Mouse (Mus musculus) forebrain, embryonic 16.5 days (tissue): Measurements from ENCODE around the gene Serac1. TPM values are rescaled to one million over a fixed set of nuclear protein-coding genes. Genes with fewer than 3 reads are reported as not detected.

Experiments used
- ATAC-seq: fragments of 200-750 bp; cut with Nextera tagmentation; 2 replicates; pipeline ENCODE4 v1.8.0; 2017; ENCODE audit warnings: mild to moderate bottlenecking, moderate library complexity
- H3K27ac ChIP-seq: fragments of 300-500 bp; sonication (generic); 2 replicates; pipeline ENCODE4 v1.5.1; 2014; ENCODE audit warnings: low read length, control low read depth
- H3K27me3 ChIP-seq: fragments of 300-500 bp; sonication (generic); replicated peaks from 2 replicates; pipeline ENCODE4 v1.6.1; 2014; ENCODE audit warnings: low read length; ENCODE audit not compliant: control insufficient read depth, insufficient read depth
- H3K36me3 ChIP-seq: fragments of 300-500 bp; sonication (generic); 2 replicates; pipeline ENCODE4 v1.6.1; 2014; ENCODE audit not compliant: control insufficient read depth, insufficient read depth
- H3K4me1 ChIP-seq: fragments of 300-500 bp; sonication (generic); replicated peaks from 2 replicates; pipeline ENCODE4 v1.6.1; 2014; ENCODE audit warnings: low read length; ENCODE audit not compliant: control insufficient read depth, insufficient read depth
- H3K4me2 ChIP-seq: fragments of 300-500 bp; sonication (generic); 2 replicates; pipeline ENCODE4 v1.6.1; 2014; ENCODE audit warnings: mild to moderate bottlenecking, low read length, control low read depth
- H3K4me3 ChIP-seq: fragments of 300-500 bp; sonication (generic); replicated peaks from 2 replicates; pipeline ENCODE4 v1.5.1; 2014; ENCODE audit warnings: mild to moderate bottlenecking, low read length, control low read depth
- H3K9ac ChIP-seq: fragments of 300-500 bp; sonication (generic); replicated peaks from 2 replicates; pipeline ENCODE4 v1.6.1; 2014; ENCODE audit warnings: low read depth, low read length, control low read depth
- H3K9me3 ChIP-seq: fragments of 300-500 bp; sonication (generic); 2 replicates; pipeline ENCODE4 v1.6.1; 2016; ENCODE audit warnings: low read length; ENCODE audit not compliant: control insufficient read depth
- WGBS: fragments of 180-500 bp; shearing (Covaris S2); extraction: QIAGEN DNeasy Blood & Tissue Kit; methylation state at CpG from one replicate; pipeline ENCODE4 v1.1.7; 2014; 5-methylcytosine and 5-hydroxymethylcytosine counted together
- polyA plus RNA-seq: library from polyadenylated mRNA; unstranded; fragments of >200 nt; fragmentation: Nextera tagmentation; extraction: Ambion mirVana; gene quantifications from 2 replicates; pipeline ENCODE4 v1.2.1, GENCODE M21; 2015

Serac1 gene
- polyA plus RNA-seq: 12.6 and 15.8 TPM in 2 replicates

DNA sequence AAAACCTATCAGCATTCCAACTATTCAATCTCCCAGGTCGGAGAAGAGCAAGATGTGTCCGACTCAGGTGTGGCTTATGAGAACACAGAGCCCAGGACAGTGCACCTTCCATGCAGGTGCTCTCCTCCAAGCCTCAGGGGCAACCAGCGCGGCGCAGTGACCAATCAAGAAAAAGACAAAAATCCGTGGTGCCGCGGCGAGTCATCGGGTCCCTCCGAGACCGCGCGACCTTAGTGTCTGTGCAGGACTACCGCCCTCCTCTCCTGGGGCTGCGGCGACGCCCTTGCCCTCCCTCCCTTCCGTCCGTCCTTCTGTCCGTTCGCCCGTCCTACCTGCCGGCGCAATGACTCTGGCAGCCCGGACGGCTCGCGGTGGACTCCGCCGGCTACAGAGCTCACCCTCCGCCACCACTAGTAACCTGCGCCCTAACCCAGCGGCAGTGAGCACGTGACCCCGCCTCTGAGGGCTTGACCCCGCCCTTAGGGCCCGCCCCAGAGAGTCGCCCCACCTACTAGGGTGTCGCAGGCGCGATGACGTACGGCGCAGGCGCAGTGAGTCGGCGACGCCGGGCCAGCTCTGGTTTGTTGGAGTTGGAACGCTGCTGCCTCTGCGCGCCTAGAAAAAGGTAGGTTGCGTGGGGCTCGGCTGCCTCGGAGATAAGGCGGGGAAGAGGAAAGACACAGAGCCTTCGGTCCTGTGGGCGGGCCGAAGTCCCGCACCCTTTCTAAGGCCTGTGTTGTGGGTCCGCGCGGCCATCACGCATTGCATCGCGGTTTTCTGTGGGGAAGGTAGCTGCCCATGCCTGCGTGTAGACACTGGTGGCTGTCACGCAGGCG is at the start of gene Serac1, which contains the start of gene Gtf2h5:
Gene Serac1 (minus strand): TSS at position 455 of the 836 bp plus-strand sequence.
Gene Gtf2h5 (plus strand): TSS at position 500 of the 836 bp plus-strand sequence.
- peak within 1 kb of the TSS; percentile 91 for H3K27ac ChIP-seq
- under 1% methylated on average over 70 of the region's 70 CpGs for WGBS
- peak within 1 kb of the TSS; percentile 83 for H3K4me2 ChIP-seq
- peaks cover 23% of the 10 kb centered on the region for H3K4me1 ChIP-seq
- no peaks in the 10 kb centered on the region for H3K36me3 ChIP-seq
- no peaks in the 10 kb centered on the region for H3K27me3 ChIP-seq
- ATAC-seq: peak; percentile 96
- peak within 1 kb of the TSS; percentile 75 for H3K9ac ChIP-seq
- peak within 1 kb of the TSS; percentile 72 for H3K4me3 ChIP-seq
- H3K9me3 ChIP-seq: no peaks in the 10 kb centered on the region

- Histone ChIP-seq H3K27ac (no peak overlapping the region), H3K4me1 (no peaks in the 10 kb centered on the region), H3K27me3 (no peaks in the 10 kb centered on the region), H3K4me3 (no peak overlapping the region), H3K9me3 (no peaks in the 10 kb centered on the region), H3K4me2 (no peak overlapping the region), H3K9ac (no peak overlapping the region), H3K36me3 (peaks cover 2% of the 10 kb centered on the region; the same call in 1 of the 2 replicates)
- WGBS: 70% methylated on average over 3 of the region's 3 CpGs
- no peak for ATAC-seq
Observed at GRCm38 (mm10) chr17:6128039-6128438, 48.5 kb upstream of the Serac1 start.

GRCm38 (mm10) chr17:6125441-6125840 is 45.9 kb upstream of the Serac1 start:
- Histone ChIP-seq H3K27me3 (no peaks in the 10 kb centered on the region), H3K9ac (no peak overlapping the region), H3K36me3 (peaks cover 13% of the 10 kb centered on the region), H3K4me1 (no peaks in the 10 kb centered on the region), H3K9me3 (no peaks in the 10 kb centered on the region), H3K4me3 (no peak overlapping the region), H3K27ac (no peak overlapping the region), H3K4me2 (no peak overlapping the region)
- WGBS: 88% methylated on average over 3 of the region's 3 CpGs
- ATAC-seq: no peak

DNA sequence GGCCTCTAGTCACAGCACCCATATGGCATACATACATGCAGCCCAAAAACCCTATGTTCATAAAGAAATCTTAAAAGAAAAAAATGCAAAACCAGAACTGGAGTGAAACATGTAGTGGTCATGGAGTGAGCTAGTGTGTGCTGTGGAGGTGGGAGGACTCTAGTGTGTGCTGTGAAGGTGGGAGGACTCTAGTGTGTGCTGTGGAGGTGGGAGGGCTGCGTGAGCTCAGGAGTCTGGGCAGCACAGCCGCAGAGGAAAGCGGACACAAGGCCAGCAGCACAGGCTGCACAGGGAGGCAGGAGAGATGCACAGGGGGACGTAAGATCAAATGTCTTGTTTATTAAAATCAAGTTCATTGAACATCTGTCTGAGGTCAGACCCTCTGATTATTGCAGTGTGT is 44.2 kb upstream of the Serac1 start:
- H3K9me3 ChIP-seq: no peaks in the 10 kb centered on the region
- H3K36me3 ChIP-seq: peaks cover 13% of the 10 kb centered on the region
- no peak overlapping the region for H3K9ac ChIP-seq
- H3K27ac ChIP-seq: no peak overlapping the region
- WGBS: 95% methylated on average over 4 of the region's 4 CpGs
- no peak overlapping the region for H3K4me2 ChIP-seq
- peaks cover 5% of the 10 kb centered on the region for H3K4me1 ChIP-seq
- ATAC-seq: no peak
- H3K4me3 ChIP-seq: no peak overlapping the region
- no peaks in the 10 kb centered on the region for H3K27me3 ChIP-seq

GRCm38 (mm10) chr17:6118861-6119260 is 39.3 kb upstream of the Serac1 start:
- no peak overlapping the region for H3K4me3 ChIP-seq
- no peak overlapping the region for H3K27ac ChIP-seq
- WGBS: 88% methylated on average over 4 of the region's 4 CpGs
- peaks cover 10% of the 10 kb centered on the region for H3K4me1 ChIP-seq
- H3K4me2 ChIP-seq: no peak overlapping the region
- no peak overlapping the region for H3K9ac ChIP-seq
- ATAC-seq: no peak
- H3K27me3 ChIP-seq: no peaks in the 10 kb centered on the region
- peaks cover 13% of the 10 kb centered on the region for H3K36me3 ChIP-seq
- no peaks in the 10 kb centered on the region for H3K9me3 ChIP-seq

- Histone ChIP-seq H3K36me3 (peaks cover 10% of the 10 kb centered on the region), H3K27ac (no peak overlapping the region), H3K4me3 (no peak overlapping the region), H3K9ac (no peak overlapping the region), H3K4me2 (no peak overlapping the region), H3K4me1 (peaks cover 10% of the 10 kb centered on the region), H3K9me3 (no peaks in the 10 kb centered on the region), H3K27me3 (no peaks in the 10 kb centered on the region)
- 81% methylated on average over 3 of the region's 3 CpGs for WGBS
- no peak for ATAC-seq
Observed at GRCm38 (mm10) chr17:6117917-6118316, 38.4 kb upstream of the Serac1 start.

DNA sequence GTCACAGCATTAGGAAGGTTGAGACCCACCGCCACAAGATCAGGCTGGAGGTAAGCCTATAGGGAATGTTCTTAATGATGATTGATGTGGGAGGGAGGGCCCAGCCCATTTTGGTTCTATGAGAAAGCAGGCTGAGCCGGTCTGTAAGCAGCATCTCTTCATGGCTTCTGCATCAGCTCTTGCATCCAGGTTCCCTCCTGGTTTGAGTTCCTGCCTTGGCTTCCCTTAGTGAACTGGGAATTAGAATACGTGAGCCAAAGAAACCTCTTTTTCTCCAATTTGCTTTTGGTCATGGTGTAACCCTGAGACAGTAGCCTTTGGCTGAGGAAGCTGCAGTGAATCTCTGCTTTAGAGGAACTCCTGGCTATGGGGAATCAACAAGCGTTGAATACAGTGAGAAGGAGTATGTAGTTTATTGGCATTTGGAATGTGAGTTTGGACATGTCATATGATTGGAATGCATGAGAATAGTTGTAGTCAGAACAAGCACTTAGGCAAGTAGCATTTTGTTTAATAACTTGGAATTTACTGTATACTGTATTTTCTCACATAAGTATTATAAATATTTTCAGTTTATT is 37.7 kb upstream of the Serac1 start:
- Histone ChIP-seq H3K9me3 (no peaks in the 10 kb centered on the region), H3K27ac (no peak overlapping the region), H3K9ac (no peak overlapping the region), H3K4me2 (no peak overlapping the region), H3K36me3 (peaks cover 3% of the 10 kb centered on the region), H3K4me3 (no peak overlapping the region), H3K27me3 (no peaks in the 10 kb centered on the region), H3K4me1 (peaks cover 10% of the 10 kb centered on the region)
- 88% methylated on average over 4 of the region's 4 CpGs for WGBS
- no peak for ATAC-seq

DNA sequence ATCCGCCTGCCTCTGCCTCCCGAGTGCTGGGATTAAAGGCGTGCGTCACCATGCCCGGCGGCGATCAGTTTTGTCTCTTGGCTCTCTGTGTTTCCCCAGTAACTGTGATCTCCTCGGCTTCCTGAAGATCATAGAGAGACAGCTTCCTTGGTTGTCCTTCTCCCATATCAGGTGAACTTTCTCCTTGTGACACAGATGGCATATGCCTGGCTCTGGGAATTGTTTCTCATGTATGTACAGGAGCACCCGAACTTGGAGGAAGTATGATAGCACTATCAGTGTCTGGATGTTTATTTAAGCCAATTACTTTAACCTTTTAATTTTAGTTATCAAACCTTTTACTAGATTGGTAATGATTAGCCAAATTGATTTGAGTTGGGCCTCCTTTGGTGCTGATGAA is 35.5 kb upstream of the Serac1 start:
- H3K36me3 ChIP-seq: no peaks in the 10 kb centered on the region
- H3K9ac ChIP-seq: no peak overlapping the region
- peaks cover 10% of the 10 kb centered on the region for H3K4me1 ChIP-seq
- H3K27ac ChIP-seq: no peak overlapping the region
- no peak overlapping the region for H3K4me3 ChIP-seq
- no peak for ATAC-seq
- 98% methylated on average over 9 of the region's 9 CpGs for WGBS
- no peaks in the 10 kb centered on the region for H3K9me3 ChIP-seq
- H3K4me2 ChIP-seq: no peak overlapping the region
- no peaks in the 10 kb centered on the region for H3K27me3 ChIP-seq

DNA sequence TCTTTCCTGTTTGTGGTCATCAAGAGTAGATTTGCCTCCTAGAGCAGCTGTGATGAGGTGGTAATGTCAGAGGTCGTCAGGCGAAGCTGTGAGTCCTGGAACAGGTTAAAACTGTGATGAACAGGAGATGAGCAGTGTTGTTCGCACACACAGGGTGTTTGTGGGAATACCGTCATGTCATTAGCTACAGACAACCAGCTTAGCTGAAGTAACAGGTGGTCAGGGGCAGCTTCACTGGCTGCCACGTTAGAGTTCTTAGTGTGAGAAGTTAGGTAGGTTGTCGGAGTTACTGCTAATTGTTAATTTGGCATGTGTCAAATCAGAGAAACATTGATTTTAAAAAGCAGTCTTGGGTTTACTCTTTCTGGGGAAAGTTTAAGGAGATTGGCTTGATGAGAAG is 34.1 kb upstream of the Serac1 start:
- Histone ChIP-seq H3K9me3 (no peaks in the 10 kb centered on the region), H3K27me3 (no peaks in the 10 kb centered on the region), H3K9ac (no peak overlapping the region), H3K4me2 (no peak overlapping the region), H3K27ac (no peak overlapping the region), H3K4me1 (peaks cover 16% of the 10 kb centered on the region), H3K36me3 (peaks cover 3% of the 10 kb centered on the region; the same call in 1 of the 2 replicates), H3K4me3 (no peak overlapping the region)
- no peak for ATAC-seq
- 85% methylated on average over 6 of the region's 6 CpGs for WGBS
